Mouse (Mus musculus): ENCODE measurements around the gene Krtcap2. TPM values are rescaled to one million over a fixed set of nuclear protein-coding genes. Genes with fewer than 3 reads are reported as not detected.

Krtcap2 gene
- total RNA-seq, 2 experiments from 2014 or later = 74.0 to 85.6 TPM

DNA sequence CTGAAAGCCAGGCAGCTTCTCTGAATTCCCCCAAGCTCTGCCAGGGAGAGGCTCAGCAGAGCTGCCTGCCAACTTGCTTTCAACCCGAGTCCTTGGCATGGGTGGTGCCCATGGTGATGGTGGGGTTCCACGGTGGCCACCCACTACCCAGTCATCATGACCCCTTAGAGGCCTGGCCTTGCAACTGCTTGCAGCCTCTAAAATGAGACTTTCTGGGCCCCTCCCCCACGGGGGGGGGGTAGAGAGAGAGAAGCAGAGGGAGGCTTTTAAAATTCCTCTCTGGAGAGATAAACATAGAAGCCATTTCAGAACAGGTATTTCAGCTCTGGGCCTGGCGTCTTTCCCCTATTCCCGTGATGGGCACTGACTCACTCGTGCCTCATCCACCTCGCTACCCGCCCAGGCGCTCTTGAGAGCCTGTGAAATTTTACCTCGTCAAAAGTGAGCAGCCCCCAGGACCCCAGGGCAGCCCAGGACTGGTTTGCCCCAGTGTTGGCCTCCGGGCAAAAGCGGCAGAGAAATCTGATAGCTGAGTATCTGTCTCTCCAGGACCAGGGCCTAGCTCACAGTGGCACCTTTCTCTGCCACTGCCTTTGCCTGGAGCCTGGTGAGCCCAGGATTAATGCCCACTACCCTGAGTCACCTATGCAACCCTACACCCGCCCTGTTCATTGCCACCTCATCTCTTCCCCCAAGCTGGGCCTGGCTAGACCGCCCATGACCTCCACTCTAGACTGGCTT is 31.7 kb downstream of the Krtcap2 start:
- peak; percentile 52 for DNase-seq
- intact Hi-C loops (cut with DNase I; ENCODE audit: low total_unique reads) = no loop called here

DNA sequence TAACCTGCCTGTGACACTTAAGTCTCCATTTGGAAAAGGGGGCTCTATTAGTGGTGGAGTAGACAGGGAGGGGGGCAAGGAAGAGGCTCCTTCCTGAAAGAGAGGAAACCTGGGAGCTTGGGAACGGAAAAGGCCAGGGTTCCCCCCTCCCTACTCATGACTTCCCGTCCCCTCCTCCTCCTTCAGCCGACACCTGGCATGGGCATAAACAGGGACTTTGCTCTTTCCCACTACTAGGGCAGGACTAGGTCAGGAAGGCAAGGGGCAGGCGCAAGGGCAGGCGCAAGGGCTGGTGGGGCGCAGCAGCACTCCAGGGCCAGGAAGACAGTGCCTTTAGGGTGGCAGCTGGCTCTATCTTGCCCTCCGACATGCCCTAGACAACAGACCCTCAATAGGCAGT is 32.3 kb downstream of the Krtcap2 start:
- intact Hi-C loops (cut with DNase I; ENCODE audit: low total_unique reads) = no loop called here

DNA sequence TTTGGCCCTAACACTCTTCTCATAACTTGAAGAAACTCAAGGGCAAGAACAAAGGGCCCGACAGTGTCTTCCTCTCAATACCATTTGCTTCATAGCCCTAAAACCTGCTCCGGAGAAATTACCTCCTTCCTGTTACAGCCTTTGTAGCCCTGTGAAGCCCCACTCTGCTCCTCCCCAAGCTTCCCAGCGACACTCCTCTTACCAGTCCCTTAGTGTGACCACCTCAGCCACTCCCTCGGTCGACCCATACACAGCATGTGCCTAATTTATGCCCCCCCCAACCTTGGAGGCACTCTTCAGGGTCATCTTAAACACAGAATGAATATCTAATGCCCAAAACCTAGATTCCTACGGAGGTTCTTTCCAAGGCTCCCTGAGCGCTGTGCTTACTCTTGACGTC is 32.9 kb downstream of the Krtcap2 start:
- DNase-seq = no peak
- intact Hi-C loops (cut with DNase I; ENCODE audit: low total_unique reads) = no loop called here

More for the DNA sequence above, 32.3 kb downstream of the Krtcap2 start:
- DNase-seq = peak; percentile 40

DNA sequence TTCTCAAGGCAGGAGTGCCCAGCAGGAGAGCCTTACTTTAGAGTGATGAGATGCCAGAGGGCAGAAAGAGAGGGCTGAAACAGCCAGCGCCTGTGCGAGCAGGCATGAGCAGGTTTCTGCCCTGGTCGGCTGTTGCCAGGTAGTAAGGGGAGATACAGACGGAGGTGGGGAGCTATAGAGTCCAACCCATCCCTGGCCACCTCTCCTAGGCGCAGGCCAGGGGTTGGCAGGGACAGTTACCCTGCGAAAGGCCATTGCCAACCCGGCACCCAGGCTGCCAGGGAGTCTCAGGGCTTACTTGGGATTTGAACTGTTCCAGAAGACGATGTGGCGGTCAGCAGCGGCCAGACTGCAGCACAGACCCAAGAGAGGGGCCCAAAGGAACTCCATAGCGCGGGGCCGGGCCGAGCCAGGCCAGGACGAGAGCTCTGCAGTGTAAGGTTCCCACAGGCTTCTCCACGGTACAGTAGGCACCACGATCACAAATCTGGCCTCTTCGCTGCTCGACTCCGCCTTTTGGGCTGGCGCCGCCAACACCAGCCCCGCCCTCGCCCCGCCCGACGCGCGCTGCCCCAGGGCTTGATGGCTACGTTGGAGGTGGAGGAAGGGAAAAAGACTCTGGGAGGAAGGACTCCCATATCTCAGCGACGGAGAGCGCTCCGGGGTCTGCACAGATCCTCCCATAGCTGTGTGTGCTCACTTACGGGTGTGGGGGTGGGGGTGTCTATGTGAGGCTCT is 33.6 kb downstream of the Krtcap2 start:
- intact Hi-C loops (cut with DNase I; ENCODE audit: low total_unique reads) = no loop called here
- peak; percentile 85 for DNase-seq

DNA sequence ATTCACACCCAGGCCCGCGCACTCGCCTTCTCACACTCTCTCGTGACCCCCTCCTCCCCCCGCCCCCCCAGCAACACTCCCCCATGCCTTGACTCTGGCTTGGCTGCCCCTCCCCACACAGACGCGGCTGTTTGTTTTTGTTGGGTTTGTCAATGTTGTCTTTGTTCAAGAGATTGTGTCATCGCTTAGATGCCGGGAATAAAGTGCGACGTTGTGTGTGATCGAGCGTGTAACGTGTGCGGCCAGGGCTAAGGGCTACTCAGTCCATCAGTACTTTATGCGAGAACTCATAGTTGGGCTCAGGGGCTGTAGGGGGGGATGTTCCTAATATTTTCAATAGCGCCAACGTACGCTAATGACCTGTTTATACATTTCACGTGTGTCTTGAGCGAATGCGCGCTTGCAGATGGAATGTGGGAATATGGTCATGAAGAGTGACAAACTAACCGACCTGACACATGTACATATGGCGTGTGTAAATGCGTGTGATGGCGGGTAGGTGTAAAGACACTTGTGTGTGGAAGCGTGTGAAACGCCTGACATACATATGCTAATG is 34.4 kb downstream of the Krtcap2 start:
- intact Hi-C loops (cut with DNase I; ENCODE audit: low total_unique reads) = no loop called here
- peak; percentile 19 for DNase-seq

DNA sequence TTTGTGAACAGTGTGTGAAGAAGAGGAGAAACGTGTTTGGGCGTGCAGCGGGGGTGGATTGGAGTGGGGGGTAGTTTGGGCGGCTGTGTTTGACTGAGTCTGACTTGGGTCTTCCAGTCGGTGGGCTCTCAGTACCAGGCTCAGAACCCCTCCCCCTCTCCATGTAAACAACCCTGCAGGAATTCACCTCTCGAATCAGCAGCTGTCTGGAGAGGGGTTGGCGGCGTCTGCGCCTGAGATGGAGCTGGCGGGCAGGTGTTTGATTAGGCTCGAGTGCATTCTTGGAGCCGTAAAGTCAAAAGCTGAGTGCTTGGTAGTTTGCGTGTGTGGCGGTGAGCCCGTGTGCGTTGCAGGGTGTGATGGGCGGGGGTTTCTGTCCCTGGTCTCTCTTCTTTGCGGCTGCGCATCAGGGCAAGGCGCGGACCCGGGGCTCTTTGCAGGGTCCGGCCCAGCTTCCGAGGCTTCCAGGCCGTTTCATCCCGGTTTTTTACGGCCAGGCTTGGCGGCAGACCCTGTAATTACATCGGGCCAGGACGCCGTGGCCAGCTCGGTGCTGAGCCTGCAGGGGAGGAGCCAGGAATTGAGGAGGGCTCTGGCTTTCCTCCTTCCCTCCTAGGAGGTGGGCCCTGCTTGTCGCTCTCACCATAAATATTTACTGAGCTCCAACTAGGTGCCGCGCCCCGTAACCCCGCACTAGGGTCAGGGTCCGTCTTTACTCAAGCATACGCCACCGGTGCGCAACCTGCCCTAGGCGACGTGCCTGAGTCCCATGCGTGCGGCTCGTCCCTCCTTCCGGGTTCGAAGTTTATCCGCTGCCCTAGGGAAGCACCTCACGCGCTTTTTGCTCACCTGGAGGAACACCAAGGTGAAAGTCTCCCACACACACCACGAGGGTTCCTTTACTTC is 35.1 kb downstream of the Krtcap2 start, which contains the start of gene Efna1:
Gene Efna1, minus strand, starts transcription at position 537 of the 906 bp plus-strand sequence.
- intact Hi-C loops (cut with DNase I; ENCODE audit: low total_unique reads) = no loop called here
- peak; percentile 63 for DNase-seq

DNA sequence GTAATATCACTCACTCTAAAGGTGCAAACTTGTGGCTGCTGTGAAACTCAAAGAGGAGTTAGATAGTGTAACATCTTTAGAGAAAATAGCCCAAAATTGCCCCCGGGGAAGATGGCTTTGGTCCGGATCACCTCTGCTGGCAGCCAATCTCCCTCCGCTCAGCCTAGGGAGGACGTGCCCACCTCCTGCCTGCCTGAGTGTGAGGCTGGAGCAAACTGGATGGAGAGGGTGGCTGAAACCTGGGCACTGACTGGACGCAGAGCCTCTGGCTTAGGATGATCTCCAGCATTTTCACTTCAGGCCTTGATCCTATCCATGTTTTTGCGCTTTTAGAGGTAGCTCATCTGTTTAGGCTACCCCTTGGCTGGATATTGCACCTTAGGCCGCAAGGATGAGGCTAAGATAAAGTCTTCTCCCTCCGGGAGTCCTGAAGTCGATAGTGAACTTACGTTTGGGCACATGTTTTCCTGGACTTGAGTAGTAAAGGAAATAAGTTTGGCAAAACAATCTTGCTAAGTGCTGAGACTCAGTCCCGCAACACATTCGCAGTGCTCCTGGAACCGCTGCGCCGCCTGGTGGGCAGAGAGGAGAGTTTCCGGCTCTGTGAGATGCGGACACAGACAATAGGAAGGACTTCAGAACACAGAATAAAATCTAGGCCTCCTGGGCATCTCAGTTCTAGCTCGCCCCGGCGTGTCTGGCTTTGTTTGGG is 36.0 kb downstream of the Krtcap2 start:
- DNase-seq = peak; percentile 86
- intact Hi-C loops (cut with DNase I; ENCODE audit: low total_unique reads) = no loop called here

DNA sequence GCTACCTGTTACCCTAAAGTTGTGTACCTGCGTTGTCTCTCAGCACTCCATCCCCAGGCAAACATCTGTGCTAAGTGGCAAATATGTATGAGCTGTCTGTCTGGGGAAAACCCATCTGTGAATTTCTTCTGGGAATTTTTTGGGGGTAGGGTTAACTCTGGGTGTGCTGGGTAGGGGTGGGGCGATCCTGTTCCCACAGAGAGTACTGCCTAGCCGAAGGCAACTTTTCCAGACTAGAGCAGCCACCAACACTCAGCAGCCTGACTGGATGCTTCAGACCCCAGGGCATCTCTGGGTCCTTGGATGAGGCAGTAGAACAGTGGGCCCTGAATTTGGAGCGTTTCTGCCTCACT is 36.5 kb downstream of the Krtcap2 start:
- intact Hi-C loops (cut with DNase I; ENCODE audit: low total_unique reads) = no loop called here
- no peak for DNase-seq

DNA sequence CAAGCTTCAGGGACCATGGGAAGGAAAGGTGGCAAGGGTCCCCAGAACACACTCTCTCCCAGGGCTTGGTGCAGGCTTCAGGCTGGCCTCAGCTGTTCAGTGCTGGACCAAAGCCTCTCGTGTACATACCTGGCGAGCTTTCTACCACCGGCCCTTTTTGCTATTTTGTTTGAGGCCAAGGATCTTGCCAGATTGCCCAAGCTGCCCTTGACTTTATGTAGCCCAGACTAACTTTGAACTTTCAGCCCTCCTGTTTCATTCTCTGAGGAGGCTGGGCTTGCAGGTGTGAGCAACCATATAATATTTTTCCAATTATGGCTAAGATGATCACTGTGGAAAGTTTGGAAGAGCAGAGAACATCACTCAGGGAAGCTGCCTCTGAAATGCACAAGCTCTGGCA is 38.5 kb downstream of the Krtcap2 start:
- no peak for DNase-seq
- intact Hi-C loops (cut with DNase I; ENCODE audit: low total_unique reads) = no loop called here

DNA sequence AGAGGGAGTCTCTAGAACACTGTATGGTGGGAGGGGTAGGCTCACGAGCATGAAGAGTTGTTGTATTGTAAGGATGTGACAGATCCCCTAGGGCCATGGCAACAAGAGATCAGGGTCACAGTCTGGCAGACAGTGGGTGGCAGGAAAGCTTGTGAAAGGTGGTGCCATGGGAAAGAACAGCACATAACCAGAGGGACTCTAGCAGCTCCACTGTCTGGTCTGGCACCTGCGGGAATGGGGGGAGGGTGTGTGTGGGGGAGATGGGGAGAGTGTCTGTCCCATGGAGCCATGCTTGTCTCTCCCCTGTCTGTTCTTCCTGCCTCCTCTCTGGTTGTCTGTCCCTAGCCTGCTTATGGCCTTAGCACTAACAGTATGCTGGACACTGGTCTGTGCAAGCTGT is 39.8 kb downstream of the Krtcap2 start:
- intact Hi-C loops (cut with DNase I; ENCODE audit: low total_unique reads) = no loop called here
- DNase-seq = no peak

DNA sequence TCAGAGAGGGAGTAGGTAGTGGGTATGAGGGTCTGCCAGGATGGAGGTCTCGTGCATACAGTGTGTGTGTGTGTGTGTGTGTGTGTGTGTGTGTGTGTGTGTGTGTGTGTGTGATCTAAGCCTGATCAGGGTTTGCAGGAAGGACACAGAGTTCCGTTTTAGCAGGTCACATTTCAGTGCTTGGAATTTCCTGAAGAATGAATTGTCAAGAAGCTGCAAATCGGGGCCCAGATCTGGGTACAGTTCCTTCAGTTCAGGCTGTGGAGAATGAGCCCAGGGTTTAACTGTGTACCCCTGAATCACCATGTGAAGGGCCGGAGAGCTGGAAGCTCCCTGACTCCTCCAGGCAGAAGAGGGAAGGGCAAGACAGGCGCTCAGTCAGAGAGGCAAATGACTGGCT is 41.5 kb downstream of the Krtcap2 start:
- no peak for DNase-seq
- intact Hi-C loops (cut with DNase I; ENCODE audit: low total_unique reads) = no loop called here

DNA sequence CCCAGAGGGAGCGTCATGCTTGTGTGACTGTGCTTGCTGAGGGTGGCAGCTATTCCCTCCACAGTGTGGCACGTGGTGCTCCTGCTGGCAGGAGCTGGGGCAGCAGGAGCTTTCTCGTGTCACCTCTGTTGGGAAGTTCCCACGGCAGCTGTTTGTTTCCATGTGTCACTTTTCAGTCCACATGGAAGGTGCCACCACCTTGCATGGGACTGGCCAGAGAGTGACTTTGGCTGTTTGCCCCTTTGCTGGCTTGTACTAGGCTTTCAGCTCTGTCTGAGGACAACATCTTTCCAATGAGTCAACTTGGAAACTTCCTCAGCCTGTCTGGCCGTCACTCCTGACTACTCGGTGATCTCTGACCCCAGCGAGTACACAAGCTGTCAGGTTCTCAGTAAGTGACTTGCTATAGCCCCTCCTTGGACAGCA is 42.8 kb downstream of the Krtcap2 start:
- DNase-seq = peak; percentile 28
- intact Hi-C loops (cut with DNase I; ENCODE audit: low total_unique reads) = no loop called here

DNA sequence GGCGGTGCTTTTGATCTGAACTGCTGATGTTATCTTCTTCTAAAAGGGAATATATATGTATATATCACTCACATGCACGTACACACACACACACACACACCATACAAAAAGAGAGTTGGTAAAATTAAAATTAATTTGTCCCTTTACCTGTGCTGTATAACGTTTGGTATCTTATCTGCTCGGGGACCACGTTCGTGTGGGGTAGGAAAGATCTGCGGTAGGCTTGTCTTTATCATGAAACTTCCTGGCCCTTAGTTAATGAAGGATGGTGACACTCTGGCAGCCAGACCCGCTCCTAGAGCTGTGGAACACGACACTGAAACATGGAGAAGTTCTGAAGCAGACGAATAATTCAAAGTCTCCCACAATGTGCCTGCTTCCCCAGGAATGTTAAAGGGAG is 46.1 kb downstream of the Krtcap2 start:
- intact Hi-C loops (cut with DNase I; ENCODE audit: low total_unique reads) = no loop called here
- DNase-seq = no peak

DNA sequence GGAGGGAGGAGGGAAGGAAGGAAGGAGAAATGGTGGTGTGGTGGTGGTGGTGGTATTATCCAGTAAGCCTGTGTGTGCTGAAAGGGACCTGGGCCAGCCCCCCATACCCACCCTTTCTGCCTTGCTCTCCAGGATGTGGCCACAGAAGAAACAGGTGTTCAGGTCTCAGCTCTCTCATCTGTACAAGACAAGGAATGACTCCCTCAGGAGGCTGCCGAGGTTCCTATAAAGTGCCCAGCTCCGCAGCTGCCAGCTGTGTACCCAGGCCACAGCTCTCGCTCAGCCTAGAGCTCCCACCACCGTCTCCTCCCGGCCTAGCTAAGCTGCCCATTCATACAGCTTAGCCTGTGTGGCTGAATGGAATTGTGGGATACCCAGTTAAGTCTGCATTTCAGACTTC is 46.5 kb downstream of the Krtcap2 start:
- intact Hi-C loops (cut with DNase I; ENCODE audit: low total_unique reads) = no loop called here
- DNase-seq = no peak

DNA sequence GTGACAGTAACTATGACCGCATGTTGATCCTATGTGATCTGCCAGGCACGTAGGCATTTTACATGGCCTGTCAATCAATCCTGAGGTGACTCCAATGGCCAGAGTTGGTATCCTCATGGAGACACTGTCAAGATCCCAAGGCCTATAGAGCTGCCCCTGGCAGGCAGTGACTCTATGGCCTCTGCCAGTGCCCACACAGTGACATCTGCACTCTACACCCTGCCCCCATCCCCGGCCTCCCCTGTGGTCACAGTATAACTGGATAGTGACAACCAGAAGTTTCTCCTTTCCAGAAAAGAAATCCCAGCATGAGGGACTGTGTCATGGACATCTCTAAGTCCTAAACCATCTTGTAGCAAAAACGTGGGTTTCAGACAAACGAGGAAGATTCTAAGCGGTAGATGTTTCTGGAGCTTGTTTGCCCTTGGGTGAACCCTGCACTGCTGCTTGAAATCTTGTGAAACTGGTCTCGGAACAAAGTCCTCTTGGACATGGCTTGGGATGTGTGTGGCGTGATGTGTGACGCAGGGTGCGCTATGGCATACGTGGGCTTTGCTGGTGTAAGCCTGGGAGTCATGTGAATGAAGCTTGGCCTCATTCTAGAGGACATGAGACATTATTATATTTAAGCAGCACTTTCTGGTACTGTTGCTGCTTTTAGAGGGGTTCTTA is 47.6 kb downstream of the Krtcap2 start:
- intact Hi-C loops (cut with DNase I; ENCODE audit: low total_unique reads) = no loop called here
- no peak for DNase-seq

DNA sequence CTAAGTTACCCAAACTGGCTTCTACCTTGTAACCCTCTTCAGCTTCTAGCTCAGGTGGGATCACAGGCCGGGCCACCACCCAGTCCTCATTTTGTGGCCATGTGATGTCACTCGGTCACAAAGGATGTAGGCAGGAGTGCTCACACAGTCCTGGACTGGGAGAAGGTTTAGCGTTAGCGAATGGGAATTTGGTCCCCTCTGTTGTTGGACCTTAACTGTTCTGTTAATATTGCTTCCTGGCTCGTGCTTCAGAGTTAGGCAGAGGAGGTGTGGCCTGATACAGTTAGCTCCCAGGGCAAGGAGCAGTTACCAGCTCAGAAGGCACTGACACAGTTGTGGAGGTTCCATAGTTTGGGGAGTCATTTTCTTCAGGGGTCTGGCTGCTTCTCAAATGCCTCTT is 48.4 kb downstream of the Krtcap2 start:
- intact Hi-C loops (cut with DNase I; ENCODE audit: low total_unique reads) = no loop called here
- no peak for DNase-seq

DNA sequence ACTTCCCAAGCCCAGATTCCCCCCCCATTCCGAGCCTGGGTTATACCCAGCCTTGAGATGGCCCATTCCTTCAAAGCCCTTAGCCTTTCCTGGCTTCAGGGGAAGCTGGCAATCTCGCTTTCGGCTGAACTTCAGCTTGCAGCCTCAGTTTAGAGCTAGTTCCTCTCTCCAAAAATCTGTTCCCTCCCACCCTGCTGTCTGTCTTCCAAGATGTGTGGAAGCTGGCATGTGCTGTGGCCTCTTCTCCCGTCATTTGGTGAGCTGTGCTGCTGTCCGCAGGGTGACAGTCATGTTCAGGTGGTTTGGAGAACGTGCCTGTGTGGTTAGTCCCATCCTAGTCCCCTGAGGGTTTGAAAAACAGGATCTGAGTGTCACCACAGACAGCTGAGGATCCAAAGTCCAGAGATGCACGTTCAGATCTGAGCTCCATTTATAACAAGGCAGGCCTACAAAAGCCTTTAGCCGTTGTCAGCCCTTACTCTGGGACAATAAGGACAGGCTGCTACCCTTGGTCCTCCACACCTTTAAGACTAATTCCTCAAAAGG is 50.0 kb downstream of the Krtcap2 start:
- no peak for DNase-seq
- intact Hi-C loops (cut with DNase I; ENCODE audit: low total_unique reads) = no loop called here

DNA sequence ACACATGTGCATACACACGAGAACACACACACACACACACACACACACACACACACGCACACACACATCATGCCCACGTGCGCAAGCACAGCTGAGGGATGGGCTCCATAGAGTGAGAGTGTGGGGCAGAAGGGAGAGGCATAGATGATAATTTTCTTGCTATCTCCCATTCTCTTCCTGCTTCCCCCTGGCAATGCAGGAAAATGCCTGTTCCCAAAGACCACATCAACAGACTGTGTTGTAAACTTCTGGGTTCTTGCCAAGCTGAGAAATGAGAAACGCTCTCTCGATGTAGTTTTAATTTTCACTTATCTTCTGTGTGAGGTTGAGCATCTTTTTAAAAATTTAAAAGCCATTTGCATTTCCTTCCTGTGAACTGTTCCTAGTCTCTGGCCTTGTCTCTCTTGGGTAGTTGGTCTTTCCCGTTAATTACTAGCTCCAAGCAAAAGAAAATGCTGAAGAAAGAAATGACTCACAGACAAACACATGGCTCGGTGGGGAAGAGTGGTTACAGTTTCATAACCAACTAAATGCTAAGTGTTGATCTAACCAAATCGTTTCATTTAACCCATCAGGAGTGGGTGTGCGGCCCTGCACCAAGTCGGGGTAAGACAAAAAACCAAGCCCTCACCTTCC is 51.1 kb downstream of the Krtcap2 start:
- DNase-seq = no peak
- intact Hi-C loops (cut with DNase I; ENCODE audit: low total_unique reads) = no loop called here
